Mouse (Mus musculus) lung, postnatal 0 days (tissue): ENCODE measurements at regions not wholly inside any gene's neighbourhood (a gene's known extent, or its start where the extent isn't known, plus 50 kb on each side); places are given as distances from the start of the nearest gene placed in this dataset.

Source experiments
- ATAC-seq: fragments of 200-750 bp; cut with Nextera tagmentation; 2 replicates; pipeline ENCODE4 v1.8.0; 2017; ENCODE audit warnings: moderate library complexity
- DNase-seq: peaks from one replicate; pipeline ENCODE4 v3.0.0-alpha.2; 2016; ENCODE audit warnings: low spot score
- H3K27ac ChIP-seq: fragments of 300-500 bp; sonication (generic); 2 replicates; pipeline ENCODE4 v1.5.1; 2014; ENCODE audit warnings: antibody characterized with exemption, mild to moderate bottlenecking, low read length, mixed read lengths
- H3K27me3 ChIP-seq: fragments of 300-500 bp; sonication (generic); replicated peaks from 2 replicates; pipeline ENCODE4 v1.6.1; 2014; ENCODE audit warnings: low read length, mixed read lengths; ENCODE audit not compliant: insufficient read depth
- H3K36me3 ChIP-seq: fragments of 300-500 bp; sonication (generic); 2 replicates; pipeline ENCODE4 v1.6.1; 2014; ENCODE audit warnings: low read length, mixed read lengths; ENCODE audit not compliant: insufficient read depth
- H3K4me1 ChIP-seq: fragments of 300-500 bp; sonication (generic); 2 replicates; pipeline ENCODE4 v1.6.1; 2014; ENCODE audit warnings: antibody characterized with exemption, low read depth, low read length, mixed read lengths; ENCODE audit not compliant: insufficient read depth
- H3K4me2 ChIP-seq: fragments of 300-500 bp; sonication (generic); replicated peaks from 2 replicates; pipeline ENCODE4 v1.6.1; 2014; ENCODE audit warnings: low read depth, mild to moderate bottlenecking, low read length, moderate library complexity, mixed read lengths
- H3K4me3 ChIP-seq: fragments of 300-500 bp; sonication (generic); 2 replicates; pipeline ENCODE4 v1.5.1; 2014; ENCODE audit warnings: low read depth, low read length
- H3K9ac ChIP-seq: fragments of 300-500 bp; sonication (generic); replicated peaks from 2 replicates; pipeline ENCODE4 v1.6.1; 2014; ENCODE audit warnings: low read depth, mild to moderate bottlenecking
- H3K9me3 ChIP-seq: fragments of 300-500 bp; sonication (generic); 2 replicates; pipeline ENCODE4 v1.6.1; 2016; ENCODE audit warnings: low read length, mixed read lengths
- CTCF ChIP-seq: IDR thresholded peaks from 2 replicates; pipeline ENCODE4 v1.5.1; 2016; ENCODE audit warnings: antibody characterized with exemption, mild to moderate bottlenecking
- EP300 ChIP-seq: IDR thresholded peaks from 2 replicates; pipeline ENCODE4 v1.6.1; 2016; ENCODE audit warnings: antibody characterized with exemption, mild to moderate bottlenecking, control low read depth
- WGBS: fragments of 180-500 bp; shearing (Covaris S2); extraction: QIAGEN DNeasy Blood & Tissue Kit; methylation state at CpG from one replicate; pipeline ENCODE4 v1.1.7; 2014; 5-methylcytosine and 5-hydroxymethylcytosine counted together

GRCm38 (mm10) chr3:44912664-44913063 is 465.5 kb upstream of the Pcdh10 start:
- no peaks in the 10 kb centered on the region for H3K9me3 ChIP-seq
- peak; percentile 54 for DNase-seq
- no peak overlapping the region for H3K9ac ChIP-seq
- H3K36me3 ChIP-seq, result no peaks in the 10 kb centered on the region
- no peak for TF ChIP-seq EP300
- peak; percentile 50 for TF ChIP-seq CTCF
- H3K4me1 ChIP-seq, result no peaks in the 10 kb centered on the region
- ATAC-seq, result no peak
- H3K4me3 ChIP-seq, result no peak overlapping the region
- no peak overlapping the region for H3K27ac ChIP-seq
- no peaks in the 10 kb centered on the region for H3K27me3 ChIP-seq
- no peak overlapping the region for H3K4me2 ChIP-seq

DNA sequence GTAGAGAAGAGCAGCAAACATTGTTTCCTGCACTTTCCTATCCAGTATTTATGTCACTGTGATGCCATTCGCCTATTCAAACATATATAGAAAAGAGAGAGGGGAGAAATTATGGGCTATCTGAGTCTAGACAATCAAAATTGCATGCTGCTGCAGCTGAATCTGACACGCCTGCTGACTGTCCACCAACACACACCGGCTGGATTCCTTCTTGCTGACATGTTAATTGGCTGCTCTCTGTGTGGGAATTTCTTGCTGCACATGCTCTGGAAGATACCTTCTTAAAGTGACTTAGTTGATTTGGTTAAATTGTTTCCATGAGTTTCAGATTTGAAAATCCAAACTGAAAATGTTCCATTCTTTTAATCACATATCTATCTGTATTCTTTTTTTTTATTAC is 463.9 kb upstream of the Pcdh10 start:
- no peaks in the 10 kb centered on the region for H3K36me3 ChIP-seq
- no peak overlapping the region for H3K4me3 ChIP-seq
- ATAC-seq (no peak), DNase-seq (no peak)
- no peaks in the 10 kb centered on the region for H3K4me1 ChIP-seq
- 68% methylated on average over 3 of the region's 3 CpGs for WGBS
- H3K27ac ChIP-seq, result no peak overlapping the region
- no peak overlapping the region for H3K9ac ChIP-seq
- TF ChIP-seq CTCF (no peak), EP300 (no peak)
- no peaks in the 10 kb centered on the region for H3K9me3 ChIP-seq
- no peaks in the 10 kb centered on the region for H3K27me3 ChIP-seq
- H3K4me2 ChIP-seq, result no peak overlapping the region
